Mouse (Mus musculus) kidney, postnatal 10 days (tissue): ENCODE results near the gene Ifi27l2b.

Experiments used
- DNase-seq: peaks from one replicate; pipeline ENCODE4 v3.0.0; 2021; ENCODE audit warnings: mixed read lengths

Ifi27l2b gene

DNA sequence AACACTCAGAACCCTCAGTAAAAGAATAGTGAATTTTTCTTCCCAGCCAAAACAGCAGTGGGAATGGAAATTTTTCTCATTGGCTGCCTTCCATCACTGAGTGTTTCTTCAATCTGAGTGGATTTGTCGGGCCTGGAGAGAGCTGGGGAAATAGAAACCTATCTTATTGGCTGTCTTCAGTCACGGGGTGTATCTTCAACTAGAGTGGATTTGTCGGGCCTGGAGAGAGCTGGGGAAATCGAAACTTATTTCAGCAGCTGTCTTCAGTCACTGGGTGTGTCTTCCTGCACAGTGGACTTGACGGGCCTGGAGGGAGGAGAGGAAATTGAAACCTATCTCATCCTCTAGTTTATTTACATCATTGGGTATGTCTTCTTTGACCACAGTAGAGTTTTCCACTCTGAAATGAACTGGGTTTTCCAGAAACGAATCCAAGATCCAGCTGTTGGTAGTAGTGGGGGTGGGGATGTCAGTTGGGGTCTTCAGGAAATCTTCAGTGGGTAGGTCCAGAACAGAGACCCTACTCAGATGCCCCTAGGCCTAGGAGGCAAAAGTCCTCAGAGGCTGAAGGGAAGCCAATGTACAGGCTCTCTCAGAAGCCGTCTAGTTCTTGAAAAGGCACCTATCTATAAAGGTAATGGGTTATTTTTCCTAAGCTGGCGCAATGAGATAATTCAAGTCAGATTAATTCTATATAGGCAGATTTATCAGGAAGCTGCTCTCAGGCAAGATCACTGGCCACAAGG, 22.9 kb downstream of the Ifi27l2b start, which contains the start of gene Ifi27:
TSS of gene Ifi27 (plus strand) at position 226 of the 746 bp plus-strand sequence.
- peak; percentile 73 for DNase-seq

- no peak for DNase-seq
Measured at GRCm38 (mm10) chr12:103433430-103433829, 23.6 kb downstream of the Ifi27l2b start.

DNA sequence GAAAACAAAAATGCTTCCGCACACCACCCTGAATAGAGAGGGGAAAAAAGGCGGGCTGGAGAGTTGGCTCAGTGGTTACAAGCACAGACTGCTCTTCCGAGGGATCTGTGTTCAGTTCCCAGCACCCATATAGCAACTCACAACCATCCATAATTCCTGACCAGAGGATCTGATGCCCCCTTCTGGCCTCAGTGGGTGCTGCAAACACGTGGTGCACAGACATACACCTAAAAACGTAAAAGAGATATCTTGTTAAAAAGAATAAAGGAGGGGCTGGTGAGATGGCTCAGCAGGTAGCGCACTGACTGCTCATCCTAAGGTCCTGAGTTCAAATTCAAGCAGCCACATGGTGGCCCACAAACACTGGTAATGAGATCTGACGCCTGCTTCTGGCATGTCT, 30.3 kb downstream of the Ifi27l2b start:
- DNase-seq = peak; percentile 26

DNA sequence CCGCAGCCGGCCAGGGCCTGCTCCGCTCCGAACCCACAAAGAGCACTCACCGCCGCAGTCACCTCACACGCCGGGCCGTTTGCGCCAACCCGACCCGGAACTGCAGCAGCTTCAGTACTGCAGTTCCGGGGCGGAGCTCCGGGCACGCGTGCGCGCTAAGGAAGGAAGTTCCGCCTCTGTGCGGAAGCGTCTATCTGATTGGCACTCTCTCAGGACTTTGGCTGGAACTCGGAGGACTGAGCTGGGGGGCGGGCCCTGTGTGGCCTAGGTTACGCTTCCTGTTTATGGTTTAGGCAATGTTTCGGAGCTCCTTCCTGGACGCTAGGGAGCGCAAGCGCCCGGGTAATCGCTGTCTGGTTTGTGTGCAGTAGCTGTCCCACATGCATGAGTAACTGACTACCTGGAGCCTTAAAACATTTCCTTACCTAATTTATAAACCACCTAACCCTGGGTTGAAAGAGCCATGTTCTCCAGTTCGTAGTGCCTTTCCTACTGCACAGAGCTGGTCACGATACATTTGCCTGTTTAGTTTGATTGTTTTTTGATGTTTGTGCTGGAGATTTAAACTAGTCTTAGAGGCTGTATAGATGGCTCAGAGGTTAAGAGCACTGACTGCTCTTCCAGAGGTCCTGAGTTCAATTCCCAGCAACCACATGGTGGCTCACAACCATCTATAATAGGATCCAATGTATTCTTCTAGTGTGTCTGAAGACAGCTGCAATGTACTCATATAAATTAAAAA, 31.1 kb downstream of the Ifi27l2b start, which contains the start of gene Ddx24:
TSS of gene Ddx24 (minus strand) at position 102 of the 742 bp plus-strand sequence.
- DNase-seq = peak; percentile 98

- DNase-seq = no peak
Measured at GRCm38 (mm10) chr12:103425016-103425728, 31.9 kb downstream of the Ifi27l2b start.

GRCm38 (mm10) chr12:103408144-103408543, 48.9 kb downstream of the Ifi27l2b start:
- no peak for DNase-seq

DNA sequence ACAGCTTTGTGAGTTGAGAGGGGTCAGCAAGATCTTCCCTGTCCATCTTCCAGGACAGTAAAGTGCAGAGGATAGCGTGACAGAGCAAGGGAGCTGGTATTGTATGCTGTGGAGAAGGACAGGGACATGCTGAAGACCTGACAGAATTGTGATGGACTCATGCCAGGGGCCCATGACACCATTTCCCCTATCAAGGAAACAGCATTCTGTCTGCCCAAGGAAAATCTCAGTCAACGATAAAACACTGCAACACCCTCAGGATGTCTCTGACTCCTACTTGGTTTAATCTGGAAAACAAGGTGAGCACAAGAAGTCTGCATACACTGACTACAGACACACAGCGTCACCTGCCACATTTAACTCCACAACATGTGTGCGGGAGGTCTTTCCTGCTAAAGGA, 49.3 kb downstream of the Ifi27l2b start, which contains the start of gene 9330161L09Rik:
TSS of gene 9330161L09Rik (minus strand) at position 101 of the 400 bp plus-strand sequence.
- DNase-seq = no peak

GRCm38 (mm10) chr12:103404131-103404530, 52.9 kb downstream of the Ifi27l2b start:
- no peak for DNase-seq
